Mouse (Mus musculus) heart, adult 11 months (tissue): Measurements from ENCODE around the gene Surf2.

Experiments used
- DNase-seq: peaks from one replicate; pipeline ENCODE4 v3.0.0; 2022

The Surf2 gene

GRCm38 (mm10) chr2:26963923-26964723, 48.0 kb downstream of the Surf2 start, which contains the start of gene Rexo4:
Gene Rexo4 (minus strand): TSS chr2:26964386.
- peak; percentile 99 for DNase-seq

GRCm38 (mm10) chr2:26964724-26965370, 48.7 kb downstream of the Surf2 start:
- no peak for DNase-seq

GRCm38 (mm10) chr2:26967262-26967661, 51.1 kb downstream of the Surf2 start:
- no peak for DNase-seq
